Mouse (Mus musculus) hindbrain, embryonic 15.5 days (tissue): ENCODE results near the gene Dtx4. TPM values are rescaled to one million over a fixed set of nuclear protein-coding genes. Genes with fewer than 3 reads are reported as not detected.

Source experiments
- ATAC-seq: fragments of 200-750 bp; cut with Nextera tagmentation; 2 replicates; pipeline ENCODE4 v1.8.0; 2017; ENCODE audit warnings: low read depth, moderate number of reproducible peaks, moderate TSS enrichment; ENCODE audit not compliant: low FRiP score
- H3K27ac ChIP-seq: fragments of 300-500 bp; sonication (generic); replicated peaks from 2 replicates; pipeline ENCODE4 v1.5.1; 2015; ENCODE audit warnings: mild to moderate bottlenecking, inconsistent platforms
- H3K27me3 ChIP-seq: fragments of 300-500 bp; sonication (generic); 2 replicates; pipeline ENCODE4 v1.6.1; 2015; ENCODE audit warnings: control low read depth, inconsistent platforms
- H3K36me3 ChIP-seq: fragments of 300-500 bp; sonication (generic); 2 replicates; pipeline ENCODE4 v1.6.1; 2015; ENCODE audit warnings: control low read depth, inconsistent platforms
- H3K4me1 ChIP-seq: fragments of 300-500 bp; sonication (generic); replicated peaks from 2 replicates; pipeline ENCODE4 v1.6.1; 2015; ENCODE audit warnings: control low read depth, inconsistent platforms
- H3K4me2 ChIP-seq: fragments of 300-500 bp; sonication (generic); 2 replicates; pipeline ENCODE4 v1.6.1; 2015; ENCODE audit warnings: moderate library complexity, mild to moderate bottlenecking, inconsistent platforms
- H3K4me3 ChIP-seq: fragments of 300-500 bp; sonication (generic); 2 replicates; pipeline ENCODE4 v1.5.1; 2015; ENCODE audit warnings: mild to moderate bottlenecking, inconsistent platforms
- H3K9ac ChIP-seq: fragments of 300-500 bp; sonication (generic); 2 replicates; pipeline ENCODE4 v1.6.1; 2015; ENCODE audit warnings: inconsistent platforms
- H3K9me3 ChIP-seq: fragments of 300-500 bp; sonication (generic); 2 replicates; pipeline ENCODE4 v1.6.1; 2016; ENCODE audit warnings: control low read depth, inconsistent platforms
- WGBS: fragments of 180-500 bp; shearing (Covaris S2); methylation state at CpG from one replicate; pipeline ENCODE4 v1.1.7; 2015; 5-methylcytosine and 5-hydroxymethylcytosine counted together
- polyA plus RNA-seq: library from polyadenylated mRNA; unstranded; fragments of >200 nt; fragmentation: Nextera tagmentation; extraction: Ambion mirVana; gene quantifications from 2 replicates; pipeline ENCODE4 v1.2.1, GENCODE M21; 2015

Dtx4 gene
- polyA plus RNA-seq, 1 experiment from 2014 or later: 42.2 TPM

GRCm38 (mm10) chr19:12476721-12477270, 24.5 kb downstream of the Dtx4 start:
- Histone ChIP-seq H3K27me3 (no peaks in the 10 kb centered on the region), H3K27ac (no peak overlapping the region), H3K9me3 (no peaks in the 10 kb centered on the region), H3K36me3 (peaks cover 69% of the 10 kb centered on the region), H3K9ac (no peak overlapping the region), H3K4me3 (no peak overlapping the region), H3K4me1 (peaks cover 11% of the 10 kb centered on the region), H3K4me2 (no peak overlapping the region)
- no peak for ATAC-seq
- WGBS: 61% methylated on average over 5 of the region's 5 CpGs

GRCm38 (mm10) chr19:12475380-12476250, 25.6 kb downstream of the Dtx4 start:
- Histone ChIP-seq H3K36me3 (peaks cover 63% of the 10 kb centered on the region), H3K4me3 (no peak overlapping the region), H3K27me3 (no peaks in the 10 kb centered on the region), H3K27ac (peak overlapping the region; percentile 63), H3K9ac (no peak overlapping the region), H3K4me2 (no peak overlapping the region), H3K9me3 (no peaks in the 10 kb centered on the region), H3K4me1 (peaks cover 11% of the 10 kb centered on the region)
- peak; percentile 96 for ATAC-seq
- 53% methylated on average over 15 of the region's 15 CpGs for WGBS

GRCm38 (mm10) chr19:12473951-12474350, 27.3 kb downstream of the Dtx4 start:
- no peak overlapping the region for H3K4me2 ChIP-seq
- H3K27me3 ChIP-seq: no peaks in the 10 kb centered on the region
- no peak overlapping the region for H3K27ac ChIP-seq
- WGBS: 92% methylated on average over 4 of the region's 4 CpGs
- no peak overlapping the region for H3K4me3 ChIP-seq
- H3K9ac ChIP-seq: no peak overlapping the region
- peaks cover 11% of the 10 kb centered on the region for H3K4me1 ChIP-seq
- H3K36me3 ChIP-seq: peaks cover 59% of the 10 kb centered on the region
- no peak for ATAC-seq
- H3K9me3 ChIP-seq: no peaks in the 10 kb centered on the region

GRCm38 (mm10) chr19:12473201-12473641, 28.0 kb downstream of the Dtx4 start:
- Histone ChIP-seq H3K27me3 (no peaks in the 10 kb centered on the region), H3K4me2 (no peak overlapping the region), H3K27ac (no peak overlapping the region), H3K36me3 (peaks cover 61% of the 10 kb centered on the region), H3K4me1 (peaks cover 11% of the 10 kb centered on the region), H3K4me3 (no peak overlapping the region), H3K9me3 (no peaks in the 10 kb centered on the region), H3K9ac (no peak overlapping the region)
- no peak for ATAC-seq
- 82% methylated on average over 4 of the region's 4 CpGs for WGBS

- no peak overlapping the region for H3K4me3 ChIP-seq
- H3K4me1 ChIP-seq: peaks cover 11% of the 10 kb centered on the region
- WGBS: 88% methylated on average over 5 of the region's 5 CpGs
- H3K27ac ChIP-seq: no peak overlapping the region
- no peaks in the 10 kb centered on the region for H3K9me3 ChIP-seq
- H3K9ac ChIP-seq: no peak overlapping the region
- H3K27me3 ChIP-seq: no peaks in the 10 kb centered on the region
- H3K36me3 ChIP-seq: peaks cover 58% of the 10 kb centered on the region
- no peak for ATAC-seq
- H3K4me2 ChIP-seq: no peak overlapping the region
Measured at GRCm38 (mm10) chr19:12472381-12472976, 28.8 kb downstream of the Dtx4 start.

- no peak overlapping the region for H3K27ac ChIP-seq
- peaks cover 11% of the 10 kb centered on the region for H3K4me1 ChIP-seq
- H3K36me3 ChIP-seq: peaks cover 52% of the 10 kb centered on the region
- ATAC-seq: no peak
- H3K4me3 ChIP-seq: no peak overlapping the region
- 60% methylated on average over 3 of the region's 3 CpGs for WGBS
- no peak overlapping the region for H3K9ac ChIP-seq
- no peaks in the 10 kb centered on the region for H3K27me3 ChIP-seq
- H3K9me3 ChIP-seq: no peaks in the 10 kb centered on the region
- H3K4me2 ChIP-seq: no peak overlapping the region
Measured at GRCm38 (mm10) chr19:12471866-12472265, 29.4 kb downstream of the Dtx4 start.

GRCm38 (mm10) chr19:12467436-12467835, 33.8 kb downstream of the Dtx4 start:
- Histone ChIP-seq H3K9ac (no peak overlapping the region), H3K27ac (no peak overlapping the region), H3K4me2 (no peak overlapping the region), H3K4me1 (no peaks in the 10 kb centered on the region), H3K4me3 (no peak overlapping the region), H3K9me3 (no peaks in the 10 kb centered on the region), H3K27me3 (no peaks in the 10 kb centered on the region), H3K36me3 (peaks cover 36% of the 10 kb centered on the region)
- ATAC-seq: no peak
- 78% methylated on average over 5 of the region's 5 CpGs for WGBS

GRCm38 (mm10) chr19:12466204-12466603, 35.0 kb downstream of the Dtx4 start:
- Histone ChIP-seq H3K4me1 (no peaks in the 10 kb centered on the region), H3K4me2 (no peak overlapping the region), H3K27ac (no peak overlapping the region), H3K27me3 (no peaks in the 10 kb centered on the region), H3K4me3 (no peak overlapping the region), H3K9ac (no peak overlapping the region), H3K36me3 (peaks cover 29% of the 10 kb centered on the region), H3K9me3 (no peaks in the 10 kb centered on the region)
- ATAC-seq: peak; percentile 16; the same call in 1 of the 2 replicates
- WGBS: 28% methylated on average over 7 of the region's 7 CpGs

GRCm38 (mm10) chr19:12465530-12466144, 35.6 kb downstream of the Dtx4 start:
- Histone ChIP-seq H3K4me1 (no peaks in the 10 kb centered on the region), H3K4me3 (no peak overlapping the region), H3K9me3 (no peaks in the 10 kb centered on the region), H3K4me2 (no peak overlapping the region), H3K27ac (no peak overlapping the region), H3K9ac (no peak overlapping the region), H3K36me3 (peaks cover 25% of the 10 kb centered on the region), H3K27me3 (no peaks in the 10 kb centered on the region)
- 0 out of 2 replicates have a peak, but pooled peaks have one; percentile 25 for ATAC-seq
- WGBS: 91% methylated on average over 10 of the region's 10 CpGs

- Histone ChIP-seq H3K9ac (no peak overlapping the region), H3K9me3 (no peaks in the 10 kb centered on the region), H3K4me2 (no peak overlapping the region), H3K27me3 (no peaks in the 10 kb centered on the region), H3K27ac (no peak overlapping the region), H3K4me3 (no peak overlapping the region), H3K36me3 (peaks cover 22% of the 10 kb centered on the region), H3K4me1 (no peaks in the 10 kb centered on the region)
- WGBS: 78% methylated on average over 4 of the region's 4 CpGs
- ATAC-seq: no peak
Measured at GRCm38 (mm10) chr19:12464674-12465073, 36.6 kb downstream of the Dtx4 start.

- no peaks in the 10 kb centered on the region for H3K9me3 ChIP-seq
- no peak for ATAC-seq
- H3K4me1 ChIP-seq: no peaks in the 10 kb centered on the region
- no peak overlapping the region for H3K4me2 ChIP-seq
- H3K9ac ChIP-seq: no peak overlapping the region
- peaks cover 17% of the 10 kb centered on the region for H3K36me3 ChIP-seq
- no peaks in the 10 kb centered on the region for H3K27me3 ChIP-seq
- no peak overlapping the region for H3K4me3 ChIP-seq
- 79% methylated on average over 5 of the region's 5 CpGs for WGBS
- H3K27ac ChIP-seq: no peak overlapping the region
Measured at GRCm38 (mm10) chr19:12464127-12464526, 37.1 kb downstream of the Dtx4 start.

GRCm38 (mm10) chr19:12463722-12464035, 37.6 kb downstream of the Dtx4 start:
- ATAC-seq: no peak
- Histone ChIP-seq H3K9ac (no peak overlapping the region), H3K27ac (no peak overlapping the region), H3K4me2 (no peak overlapping the region), H3K27me3 (no peaks in the 10 kb centered on the region), H3K9me3 (no peaks in the 10 kb centered on the region), H3K4me3 (no peak overlapping the region), H3K4me1 (no peaks in the 10 kb centered on the region), H3K36me3 (peaks cover 12% of the 10 kb centered on the region)
- WGBS: 50% methylated on average over 1 of the region's 1 CpGs
